Mouse (Mus musculus): ENCODE results near the gene Ckb. TPM values are rescaled to one million over a fixed set of nuclear protein-coding genes. Genes with fewer than 3 reads are reported as not detected.

The Ckb gene
- total and polyA plus RNA-seq, 2 experiments from 2014 or later, result 2,405 to 3,255 TPM

- Histone ChIP-seq H3K36me3 (ENCODE audit: insufficient read depth, low read length) (no peaks in the 10 kb centered on the region), H3K4me3 (ENCODE audit: low read length) (no peak overlapping the region), H3K4me1 (ENCODE audit: insufficient read depth, low read length) (peaks cover 20% of the 10 kb centered on the region), H3K9ac (replicated peaks; ENCODE audit: low read length) (no peak overlapping the region), H3K27ac (no peak overlapping the region), H3K27me3 (ENCODE audit: insufficient read depth, low read length) (no peaks in the 10 kb centered on the region), H3K9me3 (ENCODE audit: low read length) (no peaks in the 10 kb centered on the region), H3K4me2 (ENCODE audit: low read depth, low read length) (no peak overlapping the region)
- ATAC-seq (no peak), DNase-seq (ENCODE audit: low spot score) (no peak)
- TF ChIP-seq CTCF (IDR thresholded peaks at IDR 0.05; ENCODE audit: low read depth), result no peak
- WGBS, result 87% methylated on average over 6 of the region's 6 CpGs
Observed at GRCm38 (mm10) chr12:111675797-111676580, 3.9 kb upstream of the Ckb start.

- 72% methylated on average over 2 of the region's 2 CpGs for WGBS
- no peak for TF ChIP-seq CTCF (IDR thresholded peaks at IDR 0.05; ENCODE audit: low read depth)
- no peak overlapping the region for H3K27ac ChIP-seq
Observed at GRCm38 (mm10) chr12:111674850-111675486, 2.8 kb upstream of the Ckb start.

DNA sequence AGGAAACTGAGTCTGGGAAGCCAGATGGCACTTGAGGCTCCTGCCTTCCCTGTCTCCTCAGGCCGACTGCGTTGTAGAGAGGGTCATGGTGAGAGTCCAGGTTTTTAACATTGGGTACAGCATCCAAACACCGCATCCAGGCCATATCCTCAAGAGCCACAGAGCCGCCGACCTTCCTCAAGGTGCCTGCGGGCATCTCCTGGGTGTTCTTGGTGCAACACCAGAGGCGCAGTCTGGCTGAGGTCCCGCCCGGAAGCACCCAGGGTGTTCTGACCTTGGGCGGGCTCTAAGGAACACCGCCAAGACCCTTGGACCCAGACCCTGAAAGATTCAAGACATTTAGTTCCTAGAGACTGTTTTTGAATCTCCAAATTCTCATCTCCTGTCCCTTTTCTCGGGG is 443 bp upstream of the Ckb start:
- H3K4me1 ChIP-seq (ENCODE audit: insufficient read depth, low read length), result peaks cover 23% of the 10 kb centered on the region
- no peak for ATAC-seq

More at GRCm38 (mm10) chr12:111674850-111675486, 2.8 kb upstream of the Ckb start:
- Histone ChIP-seq H3K27me3 (ENCODE audit: insufficient read depth, low read length) (no peaks in the 10 kb centered on the region), H3K4me1 (ENCODE audit: insufficient read depth, low read length) (peaks cover 20% of the 10 kb centered on the region), H3K36me3 (ENCODE audit: insufficient read depth, low read length) (no peaks in the 10 kb centered on the region), H3K9ac (replicated peaks; ENCODE audit: low read length) (no peak overlapping the region), H3K9me3 (ENCODE audit: low read length) (no peaks in the 10 kb centered on the region), H3K4me2 (ENCODE audit: low read depth, low read length) (no peak overlapping the region), H3K4me3 (ENCODE audit: low read length) (no peak overlapping the region)
- no peak for DNase-seq (ENCODE audit: low spot score)
- ATAC-seq, result no peak

GRCm38 (mm10) chr12:111671431-111671902 is 671 bp downstream of the Ckb start:
- H3K27ac ChIP-seq, result peak overlapping the region; percentile 97
- peak overlapping the region; percentile 77 for H3K4me2 ChIP-seq (ENCODE audit: low read depth, low read length)
- no peaks in the 10 kb centered on the region for H3K27me3 ChIP-seq (ENCODE audit: insufficient read depth, low read length)
- under 1% methylated on average over 34 of the region's 34 CpGs for WGBS
- H3K9me3 ChIP-seq (ENCODE audit: low read length), result no peaks in the 10 kb centered on the region
- DNase-seq (ENCODE audit: low spot score) (peak; percentile 80), ATAC-seq (peak; percentile 50)
- H3K36me3 ChIP-seq (ENCODE audit: insufficient read depth, low read length), result 0 out of 2 replicates have a peak, but pooled peaks cover 5% of the 10 kb centered on the region
- H3K4me3 ChIP-seq (ENCODE audit: low read length), result peak overlapping the region; percentile 85
- H3K9ac ChIP-seq (replicated peaks; ENCODE audit: low read length), result peak overlapping the region; percentile 97
- peaks cover 17% of the 10 kb centered on the region for H3K4me1 ChIP-seq (ENCODE audit: insufficient read depth, low read length)
- no peak for TF ChIP-seq CTCF (IDR thresholded peaks at IDR 0.05; ENCODE audit: low read depth)

More for the DNA sequence above, 443 bp upstream of the Ckb start:
- peak overlapping the region; percentile 85 for H3K4me3 ChIP-seq (ENCODE audit: low read length)
- H3K4me2 ChIP-seq (ENCODE audit: low read depth, low read length), result peak overlapping the region; percentile 77
- H3K27me3 ChIP-seq (ENCODE audit: insufficient read depth, low read length), result no peaks in the 10 kb centered on the region
- H3K36me3 ChIP-seq (ENCODE audit: insufficient read depth, low read length), result 0 out of 2 replicates have a peak, but pooled peaks cover under 1% of the 10 kb centered on the region
- H3K9ac ChIP-seq (replicated peaks; ENCODE audit: low read length), result peak overlapping the region; percentile 97
- peak overlapping the region; percentile 97 for H3K27ac ChIP-seq
- H3K9me3 ChIP-seq (ENCODE audit: low read length), result no peaks in the 10 kb centered on the region
- WGBS, result 11% methylated on average over 12 of the region's 12 CpGs
- no peak for TF ChIP-seq CTCF (IDR thresholded peaks at IDR 0.05; ENCODE audit: low read depth)
- no peak for DNase-seq (ENCODE audit: low spot score)

DNA sequence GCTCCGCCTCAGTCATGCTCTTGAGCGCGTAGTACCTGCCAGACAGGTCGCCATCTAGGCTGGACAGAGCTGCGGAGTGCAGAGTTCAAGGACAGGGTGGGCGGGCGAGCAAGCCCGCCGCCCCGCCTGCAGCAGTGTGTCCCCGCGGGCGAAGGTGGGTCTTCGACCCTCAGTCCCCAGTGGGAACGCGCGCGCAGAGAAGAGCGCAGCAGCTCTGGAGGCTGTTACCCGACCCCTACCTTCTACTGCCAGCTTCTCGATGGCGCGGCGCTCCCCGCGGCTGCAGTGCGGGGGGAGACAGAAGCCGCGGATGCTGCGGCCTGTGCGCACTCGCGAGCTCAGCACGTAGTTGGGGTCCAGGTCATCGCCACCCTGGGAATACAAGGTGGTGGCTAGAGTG is 1.2 kb downstream of the Ckb start:
- Histone ChIP-seq H3K4me3 (ENCODE audit: low read length) (peak overlapping the region; percentile 85), H3K4me2 (ENCODE audit: low read depth, low read length) (peak overlapping the region; percentile 77), H3K4me1 (ENCODE audit: insufficient read depth, low read length) (peaks cover 17% of the 10 kb centered on the region), H3K27me3 (ENCODE audit: insufficient read depth, low read length) (no peaks in the 10 kb centered on the region), H3K36me3 (ENCODE audit: insufficient read depth, low read length) (0 out of 2 replicates have a peak, but pooled peaks cover 5% of the 10 kb centered on the region), H3K9me3 (ENCODE audit: low read length) (no peaks in the 10 kb centered on the region), H3K27ac (peak overlapping the region; percentile 97), H3K9ac (replicated peaks; ENCODE audit: low read length) (peak overlapping the region; percentile 97)
- ATAC-seq, result 0 out of 2 replicates have a peak, but pooled peaks have one; percentile 0
- no peak for TF ChIP-seq CTCF (IDR thresholded peaks at IDR 0.05; ENCODE audit: low read depth)
- peak; percentile 43 for DNase-seq (ENCODE audit: low spot score)
- 1% methylated on average over 35 of the region's 35 CpGs for WGBS

DNA sequence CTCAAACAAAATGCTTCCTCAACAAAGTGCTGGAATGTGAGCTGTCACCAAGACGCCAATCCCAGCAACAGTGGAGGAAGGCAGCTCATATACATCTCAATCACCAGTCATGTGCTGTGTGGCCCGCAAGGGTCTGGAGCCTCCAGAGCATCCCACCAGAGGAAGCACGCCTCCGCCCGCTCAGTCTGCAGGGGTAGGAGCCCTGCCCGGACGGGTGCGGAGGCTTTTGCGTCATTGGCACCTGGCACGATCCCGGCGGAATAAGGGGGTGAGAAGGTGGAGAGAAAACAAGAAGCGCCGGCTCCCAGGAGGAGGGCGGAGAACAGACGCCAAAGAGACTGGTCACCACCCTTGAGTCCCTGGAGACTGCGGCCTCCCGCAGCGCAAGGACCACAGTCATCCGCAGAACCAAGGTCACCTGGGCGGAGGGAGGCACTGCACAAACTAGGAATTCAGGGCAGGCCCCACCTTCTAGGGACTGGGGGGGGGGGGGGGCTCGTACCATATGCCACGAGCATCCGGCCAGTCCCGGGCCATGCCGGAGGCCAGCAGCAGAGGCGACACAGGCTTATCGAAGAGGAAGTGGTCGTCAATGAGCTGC is 1.7 kb downstream of the Ckb start:
- H3K4me3 ChIP-seq (ENCODE audit: low read length), result peak overlapping the region; percentile 85
- no peaks in the 10 kb centered on the region for H3K9me3 ChIP-seq (ENCODE audit: low read length)
- DNase-seq (ENCODE audit: low spot score), result peak; percentile 46
- H3K36me3 ChIP-seq (ENCODE audit: insufficient read depth, low read length), result 0 out of 2 replicates have a peak, but pooled peaks cover 5% of the 10 kb centered on the region
- H3K27ac ChIP-seq, result peak overlapping the region; percentile 97; the same call in 1 of the 2 replicates
- WGBS, result 4% methylated on average over 29 of the region's 29 CpGs
- no peaks in the 10 kb centered on the region for H3K27me3 ChIP-seq (ENCODE audit: insufficient read depth, low read length)
- peak overlapping the region; percentile 77 for H3K4me2 ChIP-seq (ENCODE audit: low read depth, low read length)
- no peak for ATAC-seq
- no peak for TF ChIP-seq CTCF (IDR thresholded peaks at IDR 0.05; ENCODE audit: low read depth)
- H3K9ac ChIP-seq (replicated peaks; ENCODE audit: low read length), result peak overlapping the region; percentile 97
- peaks cover 17% of the 10 kb centered on the region for H3K4me1 ChIP-seq (ENCODE audit: insufficient read depth, low read length)

Data from hindbrain, postnatal 0 days (tissue).